Mouse (Mus musculus) liver, embryonic 15.5 days (tissue): ENCODE data around the gene Ckap2l. TPM values are rescaled to one million over a fixed set of nuclear protein-coding genes. Genes with fewer than 3 reads are reported as not detected.

Source experiments
- ATAC-seq: fragments of 200-750 bp; cut with Nextera tagmentation; 2 replicates; pipeline ENCODE4 v1.8.0; 2017; ENCODE audit warnings: moderate number of reproducible peaks, mild to moderate bottlenecking, moderate library complexity; ENCODE audit not compliant: insufficient read depth
- H3K27ac ChIP-seq: fragments of 300-500 bp; sonication (generic); replicated peaks from 2 replicates; pipeline ENCODE4 v1.5.1; 2015; ENCODE audit warnings: mild to moderate bottlenecking, inconsistent platforms
- H3K27me3 ChIP-seq: fragments of 300-500 bp; sonication (generic); 2 replicates; pipeline ENCODE4 v1.6.1; 2015; ENCODE audit warnings: mild to moderate bottlenecking, inconsistent platforms
- H3K36me3 ChIP-seq: fragments of 300-500 bp; sonication (generic); replicated peaks from 2 replicates; pipeline ENCODE4 v1.6.1; 2015; ENCODE audit warnings: moderate library complexity, mild to moderate bottlenecking, inconsistent platforms
- H3K4me1 ChIP-seq: fragments of 300-500 bp; sonication (generic); replicated peaks from 2 replicates; pipeline ENCODE4 v1.6.1; 2015; ENCODE audit warnings: inconsistent platforms
- H3K4me2 ChIP-seq: fragments of 300-500 bp; sonication (generic); 2 replicates; pipeline ENCODE4 v1.6.1; 2015; ENCODE audit warnings: moderate library complexity, mild to moderate bottlenecking, inconsistent platforms
- H3K4me3 ChIP-seq: fragments of 300-500 bp; sonication (generic); replicated peaks from 2 replicates; pipeline ENCODE4 v1.5.1; 2015; ENCODE audit warnings: mild to moderate bottlenecking, inconsistent platforms
- H3K9ac ChIP-seq: fragments of 300-500 bp; sonication (generic); 2 replicates; pipeline ENCODE4 v1.6.1; 2015; ENCODE audit warnings: moderate library complexity, mild to moderate bottlenecking, inconsistent platforms
- H3K9me3 ChIP-seq: fragments of 300-500 bp; sonication (generic); replicated peaks from 2 replicates; pipeline ENCODE4 v1.6.1; 2016; ENCODE audit warnings: inconsistent platforms
- WGBS: fragments of 180-500 bp; shearing (Covaris S2); methylation state at CpG from one replicate; pipeline ENCODE4 v1.1.7; 2015; ENCODE audit warnings: mixed read lengths; ENCODE audit not compliant: insufficient replicate concordance; 5-methylcytosine and 5-hydroxymethylcytosine counted together
- polyA plus RNA-seq: library from polyadenylated mRNA; unstranded; fragments of >200 nt; fragmentation: Nextera tagmentation; extraction: Ambion mirVana; gene quantifications from 2 replicates; pipeline ENCODE4 v1.2.1, GENCODE M21; 2015

Gene Ckap2l
- polyA plus RNA-seq, 1 experiment from 2014 or later = 26.7 TPM

GRCm38 (mm10) chr2:129263073-129263472 lies 33.9 kb downstream of the Ckap2l start:
- WGBS = 52% methylated on average over 5 of the region's 5 CpGs
- peak; percentile 68 for ATAC-seq

DNA sequence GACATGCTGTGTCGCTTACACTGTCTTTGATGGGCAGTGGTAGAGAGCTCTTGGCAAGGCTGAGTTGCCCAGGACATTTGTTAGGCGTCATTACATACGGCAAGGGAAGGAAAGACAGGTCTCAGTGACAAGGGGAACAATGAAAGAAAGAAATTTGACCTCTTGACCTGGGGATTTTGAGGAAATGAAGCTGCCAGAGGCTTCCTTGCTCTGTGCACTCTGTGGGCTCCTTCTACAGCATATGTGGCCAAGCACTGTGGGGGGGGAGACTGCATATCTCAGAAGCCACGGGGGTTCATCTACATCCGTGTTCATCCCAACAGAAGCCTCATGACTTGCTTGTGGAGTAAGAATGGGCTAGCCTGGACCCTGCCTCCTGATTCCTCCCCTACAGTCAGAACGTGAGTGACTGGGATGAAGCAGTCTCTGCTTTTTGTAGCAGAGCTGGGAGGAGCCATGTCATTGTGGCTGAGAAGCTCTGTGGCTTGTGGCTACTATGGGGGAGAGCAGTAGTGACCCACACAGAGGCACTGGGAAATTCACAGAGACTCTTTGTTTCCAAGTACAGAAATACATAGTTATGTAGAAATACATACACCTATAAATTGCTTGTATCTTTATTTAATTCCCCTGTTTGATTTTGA lies 35.7 kb downstream of the Ckap2l start:
- Histone ChIP-seq H3K27ac (no peak overlapping the region), H3K27me3 (0 out of 2 replicates have a peak, but pooled peaks cover 15% of the 10 kb centered on the region), H3K36me3 (peaks cover 4% of the 10 kb centered on the region), H3K4me3 (no peak overlapping the region), H3K9me3 (no peaks in the 10 kb centered on the region), H3K9ac (no peak overlapping the region), H3K4me2 (no peak overlapping the region), H3K4me1 (peaks cover 43% of the 10 kb centered on the region)
- WGBS = 25% methylated on average over 6 of the region's 6 CpGs
- no peak for ATAC-seq

More at GRCm38 (mm10) chr2:129263073-129263472, 33.9 kb downstream of the Ckap2l start:
- no peak overlapping the region for H3K4me3 ChIP-seq
- peak overlapping the region; percentile 70 for H3K27ac ChIP-seq
- H3K4me2 ChIP-seq = peak overlapping the region; percentile 1; the same call in 1 of the 2 replicates
- H3K36me3 ChIP-seq = peaks cover 22% of the 10 kb centered on the region
- H3K9me3 ChIP-seq = no peaks in the 10 kb centered on the region
- H3K4me1 ChIP-seq = peaks cover 34% of the 10 kb centered on the region
- no peak overlapping the region for H3K9ac ChIP-seq
- 0 out of 2 replicates have a peak, but pooled peaks cover 15% of the 10 kb centered on the region for H3K27me3 ChIP-seq

DNA sequence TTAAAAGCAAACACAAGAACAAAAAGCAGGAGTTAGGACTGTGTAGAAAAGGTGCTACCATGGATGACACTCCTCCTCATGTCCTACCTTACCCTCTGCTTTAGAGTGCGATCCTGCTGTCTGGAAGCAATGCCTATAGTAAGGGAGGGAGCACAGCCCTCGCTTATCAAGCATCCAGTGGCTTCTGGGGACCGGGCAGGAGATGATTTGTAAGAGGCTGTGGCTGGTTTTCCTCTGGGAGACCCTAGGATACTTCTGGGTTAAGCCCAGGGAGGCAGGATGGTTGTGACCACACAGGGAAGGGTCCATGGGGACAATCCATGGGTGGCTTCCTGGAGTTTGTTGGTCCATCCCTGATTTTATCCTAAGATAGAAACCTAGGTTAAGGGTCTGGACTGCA lies 36.4 kb downstream of the Ckap2l start:
- no peaks in the 10 kb centered on the region for H3K36me3 ChIP-seq
- no peaks in the 10 kb centered on the region for H3K9me3 ChIP-seq
- H3K4me2 ChIP-seq = no peak overlapping the region
- H3K27me3 ChIP-seq = 0 out of 2 replicates have a peak, but pooled peaks cover 15% of the 10 kb centered on the region
- no peak overlapping the region for H3K9ac ChIP-seq
- H3K27ac ChIP-seq = no peak overlapping the region
- no peak for ATAC-seq
- no peak overlapping the region for H3K4me3 ChIP-seq
- 53% methylated on average over 3 of the region's 3 CpGs for WGBS
- H3K4me1 ChIP-seq = peaks cover 49% of the 10 kb centered on the region

DNA sequence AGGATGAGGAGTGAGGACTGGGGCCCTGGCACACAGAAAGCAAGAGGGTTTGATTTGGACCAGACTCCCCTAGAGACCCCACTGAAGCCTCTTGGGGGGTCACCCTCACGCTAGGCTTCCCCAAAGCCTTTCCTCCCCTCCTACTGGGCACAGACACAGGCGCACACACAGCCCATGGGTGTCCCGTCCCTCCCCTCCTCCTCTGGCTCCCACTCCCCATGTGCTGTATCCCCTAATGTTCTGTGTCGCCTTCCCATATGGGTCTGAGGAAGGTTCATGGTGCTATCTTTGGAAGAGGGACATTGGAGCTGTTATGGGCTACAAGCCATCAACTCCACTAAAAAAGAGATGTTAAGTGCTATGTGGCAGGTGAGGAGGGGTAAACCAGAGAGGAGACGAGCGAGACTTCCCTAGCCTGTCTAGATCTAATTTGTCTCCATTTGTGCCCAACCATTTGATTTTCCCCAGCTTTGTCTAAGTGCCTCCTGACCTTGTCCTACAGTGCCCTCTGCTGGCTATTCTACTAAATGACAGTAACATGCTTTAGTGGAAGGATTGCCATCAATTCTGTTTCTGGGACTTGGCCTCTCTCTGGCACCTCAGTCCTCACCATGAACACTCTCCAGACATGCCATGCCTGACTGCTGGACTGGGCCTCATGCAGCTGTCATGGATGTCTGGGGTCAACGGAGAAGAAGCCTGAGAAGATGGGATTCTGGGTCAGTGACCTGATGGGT lies 38.4 kb downstream of the Ckap2l start:
- H3K9ac ChIP-seq = no peak overlapping the region

DNA sequence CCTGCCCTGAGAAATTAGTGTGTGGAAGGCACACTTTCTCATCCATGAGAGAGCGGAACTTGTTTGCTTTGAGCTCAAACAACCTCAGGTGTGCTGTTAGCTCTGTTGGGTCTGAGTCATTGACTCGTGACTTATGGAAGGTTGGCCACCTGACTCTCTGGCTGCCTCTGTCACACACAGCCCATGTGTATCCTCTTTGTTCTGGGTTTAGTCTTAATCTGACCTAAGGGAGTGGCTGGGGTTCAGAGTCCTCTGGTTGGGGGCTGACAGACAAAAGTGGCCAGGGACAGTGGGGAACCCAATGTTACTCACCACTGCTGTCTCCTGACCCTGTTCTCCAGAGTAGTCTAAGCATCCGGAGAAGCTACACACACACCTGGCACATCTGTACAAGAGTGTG lies 39.0 kb downstream of the Ckap2l start:
- Histone ChIP-seq H3K9ac (no peak overlapping the region), H3K4me1 (peaks cover 48% of the 10 kb centered on the region), H3K27ac (peak overlapping the region; percentile 9), H3K4me2 (no peak overlapping the region), H3K36me3 (no peaks in the 10 kb centered on the region), H3K4me3 (no peak overlapping the region), H3K27me3 (0 out of 2 replicates have a peak, but pooled peaks cover 15% of the 10 kb centered on the region), H3K9me3 (no peaks in the 10 kb centered on the region)
- WGBS = 78% methylated on average over 3 of the region's 3 CpGs
- no peak for ATAC-seq

More for the DNA sequence above, 38.4 kb downstream of the Ckap2l start:
- peak; percentile 23 for ATAC-seq
- Histone ChIP-seq H3K4me2 (no peak overlapping the region), H3K36me3 (no peaks in the 10 kb centered on the region), H3K27me3 (0 out of 2 replicates have a peak, but pooled peaks cover 15% of the 10 kb centered on the region), H3K9me3 (no peaks in the 10 kb centered on the region), H3K27ac (peak overlapping the region; percentile 9), H3K4me3 (no peak overlapping the region), H3K4me1 (peaks cover 54% of the 10 kb centered on the region)
- WGBS = 38% methylated on average over 7 of the region's 7 CpGs

- no peak overlapping the region for H3K4me2 ChIP-seq
- 0 out of 2 replicates have a peak, but pooled peaks cover 10% of the 10 kb centered on the region for H3K27me3 ChIP-seq
- no peak for ATAC-seq
- no peaks in the 10 kb centered on the region for H3K9me3 ChIP-seq
- no peaks in the 10 kb centered on the region for H3K36me3 ChIP-seq
- H3K4me3 ChIP-seq = no peak overlapping the region
- H3K27ac ChIP-seq = peak overlapping the region; percentile 21; the same call in 1 of the 2 replicates
- WGBS = 68% methylated on average over 4 of the region's 4 CpGs
- no peak overlapping the region for H3K9ac ChIP-seq
- H3K4me1 ChIP-seq = peaks cover 38% of the 10 kb centered on the region
Observed at GRCm38 (mm10) chr2:129256006-129256405, 41.0 kb downstream of the Ckap2l start.

- Histone ChIP-seq H3K27me3 (no peaks in the 10 kb centered on the region), H3K27ac (no peak overlapping the region), H3K9ac (no peak overlapping the region), H3K4me3 (no peak overlapping the region), H3K4me1 (peaks cover 34% of the 10 kb centered on the region), H3K9me3 (no peaks in the 10 kb centered on the region), H3K4me2 (no peak overlapping the region), H3K36me3 (no peaks in the 10 kb centered on the region)
- WGBS = 64% methylated on average over 2 of the region's 2 CpGs
- no peak for ATAC-seq
Observed at GRCm38 (mm10) chr2:129254076-129254475, 42.9 kb downstream of the Ckap2l start.

GRCm38 (mm10) chr2:129253631-129253970 lies 43.4 kb downstream of the Ckap2l start:
- Histone ChIP-seq H3K4me3 (no peak overlapping the region), H3K36me3 (no peaks in the 10 kb centered on the region), H3K9me3 (no peaks in the 10 kb centered on the region), H3K4me2 (no peak overlapping the region), H3K27me3 (no peaks in the 10 kb centered on the region), H3K9ac (no peak overlapping the region), H3K27ac (no peak overlapping the region), H3K4me1 (peaks cover 30% of the 10 kb centered on the region)
- 65% methylated on average over 2 of the region's 2 CpGs for WGBS
- ATAC-seq = no peak

- no peak for ATAC-seq
- Histone ChIP-seq H3K4me2 (no peak overlapping the region), H3K9ac (no peak overlapping the region), H3K27ac (no peak overlapping the region; the same call in 1 of the 2 replicates), H3K4me3 (no peak overlapping the region), H3K9me3 (no peaks in the 10 kb centered on the region), H3K27me3 (no peaks in the 10 kb centered on the region), H3K4me1 (peaks cover 24% of the 10 kb centered on the region), H3K36me3 (no peaks in the 10 kb centered on the region)
- WGBS = 81% methylated on average over 19 of the region's 19 CpGs
Observed at GRCm38 (mm10) chr2:129252836-129253630, 44.0 kb downstream of the Ckap2l start.

DNA sequence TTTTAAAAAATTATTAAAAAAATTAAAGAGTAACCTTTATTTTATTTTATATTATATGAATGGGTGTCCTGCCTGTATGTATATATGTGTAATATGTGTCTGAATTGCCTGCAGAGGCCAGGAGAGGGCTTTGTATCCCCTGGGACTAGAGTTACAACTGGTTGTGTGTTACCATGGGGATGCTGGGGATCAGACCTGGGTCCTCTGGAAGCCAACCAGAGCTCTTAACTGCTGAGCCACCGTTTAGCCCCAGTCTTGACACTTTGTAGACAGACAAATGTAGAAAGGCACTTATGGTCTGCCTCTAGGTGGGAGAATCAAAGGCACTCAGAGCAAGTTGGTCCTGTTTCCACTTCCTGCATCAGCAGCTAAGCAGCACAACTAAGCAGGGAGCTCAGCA lies 47.7 kb downstream of the Ckap2l start:
- no peaks in the 10 kb centered on the region for H3K9me3 ChIP-seq
- H3K4me2 ChIP-seq = no peak overlapping the region
- 48% methylated on average over 1 of the region's 1 CpGs for WGBS
- ATAC-seq = no peak
- H3K4me1 ChIP-seq = peaks cover 13% of the 10 kb centered on the region
- no peaks in the 10 kb centered on the region for H3K27me3 ChIP-seq
- no peak overlapping the region for H3K27ac ChIP-seq
- H3K9ac ChIP-seq = no peak overlapping the region
- H3K36me3 ChIP-seq = no peaks in the 10 kb centered on the region
- H3K4me3 ChIP-seq = no peak overlapping the region

DNA sequence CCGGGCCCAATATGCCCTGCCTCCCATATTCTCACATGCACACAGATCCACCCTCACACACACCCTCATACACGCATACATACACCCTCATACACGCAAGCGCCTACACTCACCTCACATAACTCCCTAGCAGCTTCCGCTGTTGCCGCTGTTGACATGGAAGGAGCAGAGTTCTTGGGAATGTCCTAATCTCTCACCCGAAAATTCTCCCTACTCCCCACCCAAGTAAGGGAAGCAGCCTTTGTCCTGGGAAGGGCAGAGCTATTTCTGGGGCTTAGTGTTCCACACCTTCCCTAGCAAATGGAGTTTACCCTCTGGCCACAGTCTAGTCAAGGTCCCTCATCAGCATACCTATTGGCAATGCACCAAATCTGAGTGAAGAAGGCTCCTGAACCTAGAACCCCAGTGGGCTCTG lies 49.3 kb downstream of the Ckap2l start:
- no peaks in the 10 kb centered on the region for H3K36me3 ChIP-seq
- H3K4me1 ChIP-seq = peaks cover 29% of the 10 kb centered on the region
- no peaks in the 10 kb centered on the region for H3K27me3 ChIP-seq
- H3K9ac ChIP-seq = no peak overlapping the region
- H3K4me2 ChIP-seq = no peak overlapping the region
- ATAC-seq = no peak
- no peak overlapping the region for H3K4me3 ChIP-seq
- 81% methylated on average over 7 of the region's 7 CpGs for WGBS
- H3K27ac ChIP-seq = no peak overlapping the region
- no peaks in the 10 kb centered on the region for H3K9me3 ChIP-seq
